Mouse (Mus musculus) CH12.LX (cell line): ENCODE measurements around the gene Plxnb3.

Experiments used
- BHLHE40 ChIP-seq: IDR thresholded peaks from 2 replicates; pipeline ENCODE4 v1.6.1; 2011; ENCODE audit warnings: mild to moderate bottlenecking, low read depth, low read length, improper control_type of control experiment
- CTCF ChIP-seq, 2 experiments: IDR thresholded peaks in 1 of 2; conservative IDR thresholded peaks in 1 of 2; 2 replicates each; pipeline ENCODE4 v1.5.1; 2011 to 2012; ENCODE audit warnings: low read depth in 2 of 2, low read length in 2 of 2, improper control_type of control experiment in 1 of 2, inconsistent platforms in 1 of 2, mild to moderate bottlenecking in 1 of 2, moderate library complexity in 1 of 2
- EP300 ChIP-seq: IDR thresholded peaks from 2 replicates; pipeline ENCODE4 v1.6.1; 2011; ENCODE audit warnings: low read length, improper control_type of control experiment
- JUN ChIP-seq: IDR thresholded peaks from 2 replicates; pipeline ENCODE4 v1.6.1; 2011; ENCODE audit warnings: low read depth, mild to moderate bottlenecking, low read length, improper control_type of control experiment, moderate library complexity; ENCODE audit not compliant: insufficient read depth
- NRF1 ChIP-seq: IDR thresholded peaks from 2 replicates; pipeline ENCODE4 v1.6.1; 2014; ENCODE audit warnings: low read depth, mild to moderate bottlenecking, inconsistent platforms, low read length, improper control_type of control experiment, moderate library complexity
- RAD21 ChIP-seq: IDR thresholded peaks from 2 replicates; pipeline ENCODE4 v1.6.1; 2011; ENCODE audit warnings: low read depth, mild to moderate bottlenecking, low read length, improper control_type of control experiment, moderate library complexity

DNA sequence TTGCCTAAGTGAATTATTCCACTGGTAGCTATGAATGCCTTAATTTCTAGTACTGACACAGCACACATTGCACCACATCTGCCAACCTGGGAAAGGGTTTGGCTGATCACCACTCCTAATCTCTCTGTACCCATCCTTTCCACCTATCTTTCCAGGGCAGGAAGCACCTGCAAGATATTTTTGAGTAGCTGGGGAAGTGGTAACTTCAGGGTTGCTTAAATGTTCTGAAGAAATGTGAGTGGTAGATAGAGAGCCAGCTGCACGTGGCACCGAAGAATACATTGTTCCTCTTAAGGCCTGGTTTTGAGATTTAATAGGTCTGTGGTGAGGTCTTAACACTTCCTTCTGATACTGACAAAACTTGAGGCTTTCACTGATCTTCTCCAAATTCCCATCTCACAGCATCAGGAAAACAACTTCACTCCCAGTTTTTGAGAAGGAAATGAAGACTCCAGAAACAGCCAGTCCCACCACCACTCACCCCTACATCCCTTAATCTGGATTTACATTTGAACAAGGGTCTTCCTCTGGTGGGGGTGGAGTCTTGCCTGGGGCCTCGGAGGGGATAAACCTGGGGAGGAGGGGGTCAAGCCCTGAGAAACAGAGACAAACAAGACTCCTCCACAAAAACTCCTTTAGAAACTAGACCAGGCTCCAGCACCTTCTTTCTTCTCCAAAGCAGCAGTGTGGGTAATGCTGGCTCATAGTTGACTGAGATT, 59.9 kb downstream of the Plxnb3 start:
- no peak for TF ChIP-seq RAD21
- no peak for TF ChIP-seq NRF1
- TF ChIP-seq CTCF (conservative IDR thresholded peaks at IDR 0.05 in 1 of 2, IDR thresholded peaks at IDR 0.05 in 1 of 2; ENCODE audit: low read depth in 2 of 2, low read length in 2 of 2), result no peak
- TF ChIP-seq EP300, result no peak
- TF ChIP-seq BHLHE40, result no peak
- no peak for TF ChIP-seq JUN
